Mouse (Mus musculus): ENCODE measurements around the gene Pir. TPM values are rescaled to one million over a fixed set of nuclear protein-coding genes. Genes with fewer than 3 reads are reported as not detected.

Gene Pir
- total RNA-seq, 2 experiments from 2014 or later = 2.8 to 6.1 TPM

DNA sequence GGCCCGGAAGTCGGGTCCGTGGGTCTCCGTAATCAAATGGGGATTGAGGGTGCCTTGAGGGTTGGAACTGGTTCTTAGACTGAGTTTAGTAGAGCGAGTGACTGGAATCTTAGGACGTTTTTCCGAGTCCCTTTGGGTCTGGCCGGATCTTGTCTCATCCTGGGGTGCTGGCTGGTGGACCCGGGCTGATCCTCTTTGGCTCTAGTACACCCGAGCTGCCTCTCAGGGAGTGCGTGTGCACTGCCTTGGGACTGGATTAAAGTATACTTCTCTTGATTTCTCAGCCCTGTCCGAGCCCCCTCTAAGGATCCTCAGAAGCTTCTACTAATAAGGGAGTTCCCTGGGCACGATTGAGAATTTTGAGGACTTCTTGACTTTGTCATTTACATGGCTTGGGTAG is 150.8 kb downstream of the Pir start:
- ATAC-seq (ENCODE audit: poor library complexity, severe bottlenecking) = peak; percentile 34

DNA sequence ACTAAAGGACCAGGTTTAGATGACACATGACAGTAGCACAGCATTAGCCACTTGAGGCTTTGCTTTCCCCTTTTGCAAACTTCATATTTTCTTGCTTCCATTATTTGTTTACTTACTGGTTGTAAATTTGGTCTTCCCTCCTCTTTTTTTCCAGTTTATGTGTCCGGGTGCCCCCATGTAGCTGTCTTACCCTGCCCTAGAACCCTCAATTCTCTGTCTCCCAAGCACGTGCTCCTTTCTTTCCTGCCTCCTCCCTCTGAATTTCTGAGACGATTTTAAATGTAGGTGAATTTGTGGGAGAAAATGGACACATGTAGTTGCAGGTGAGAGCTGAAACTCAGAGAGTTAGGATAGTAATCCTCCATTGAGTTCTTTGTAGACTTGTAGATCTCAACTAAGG is 151.3 kb downstream of the Pir start:
- no peak for ATAC-seq (ENCODE audit: poor library complexity, severe bottlenecking)

Other genes with a start within 250 kb of the Pir start
- 0.66 and 1.5 TPM in 2 replicates for gene Car5b, start 241.4 kb upstream of the Pir start, total RNA-seq (2015)
- 0.15 and 0.81 TPM in 2 replicates for gene Car5b, start 241.4 kb upstream of the Pir start, total RNA-seq (2017)
- 5.5 and 6.6 TPM in 2 replicates for gene Siah1b, start 192.9 kb upstream of the Pir start, total RNA-seq (2015)
- 5.7 and 6.9 TPM in 2 replicates for gene Siah1b, start 192.9 kb upstream of the Pir start, total RNA-seq (2017)
- gene Cltrn, start 180.5 kb upstream of the Pir start, total RNA-seq (2015) = not detected in 2 replicates
- gene Cltrn, start 180.5 kb upstream of the Pir start, total RNA-seq (2017) = not detected in 2 replicates
- not detected in 2 replicates for gene Ace2, start 130.0 kb upstream of the Pir start, total RNA-seq (2015)
- not detected in 2 replicates for gene Ace2, start 130.0 kb upstream of the Pir start, total RNA-seq (2017)
- 27.4 and 30.8 TPM in 2 replicates for gene Bmx, start 11.2 kb upstream of the Pir start, total RNA-seq (2015)
- gene Bmx, start 11.2 kb upstream of the Pir start, total RNA-seq (2017) = 40.8 and 42.4 TPM in 2 replicates
- 0.16 TPM in 1 of 2 replicates, not detected in the other for gene Vegfd, start 104.0 kb downstream of the Pir start, total RNA-seq (2015)
- not detected in 2 replicates for gene Vegfd, start 104.0 kb downstream of the Pir start, total RNA-seq (2017)
- 6.6 and 7.2 TPM in 2 replicates for gene Piga, start 150.4 kb downstream of the Pir start, total RNA-seq (2015)
- gene Piga, start 150.4 kb downstream of the Pir start, total RNA-seq (2017) = 9.4 and 9.9 TPM in 2 replicates
- gene Asb11, start 167.6 kb downstream of the Pir start, total RNA-seq (2015) = not detected in 2 replicates
- gene Asb11, start 167.6 kb downstream of the Pir start, total RNA-seq (2017) = not detected in 2 replicates
- gene Asb9, start 237.0 kb downstream of the Pir start, total RNA-seq (2015) = not detected in 2 replicates
- gene Asb9, start 237.0 kb downstream of the Pir start, total RNA-seq (2017) = not detected in 2 replicates

Data from megakaryocyte, adult 5-6 weeks (primary cell).